Mouse (Mus musculus): ENCODE results near the gene Rdh16f1. TPM values are rescaled to one million over a fixed set of nuclear protein-coding genes. Genes with fewer than 3 reads are reported as not detected.
A peak's percentile ranks its signal among the peaks of the same experiment; 100 is the strongest.

Rdh16f1 gene
- polyA plus RNA-seq (2012; rRNA removed): not detected in 2 replicates

- no peak within 1 kb of the TSS for H3K27ac ChIP-seq (ENCODE audit: control insufficient read depth, insufficient read depth, low read depth, low read length)
- H3K4me3 ChIP-seq (ENCODE audit: control insufficient read depth, low read depth, low read length): no peak within 1 kb of the TSS
- TF ChIP-seq CTCF (IDR thresholded peaks at IDR 0.05; ENCODE audit: control insufficient read depth, insufficient read depth, insufficient replicate concordance, low read depth, low read length): no peak
- no peak for TF ChIP-seq POLR2A (IDR thresholded peaks at IDR 0.05; ENCODE audit: control insufficient read depth, low read depth, low read length)
- H3K4me1 ChIP-seq (ENCODE audit: control insufficient read depth, insufficient read depth, low read length): peaks cover 8% of the 10 kb centered on the region
- no peaks in the 10 kb centered on the region for H3K27me3 ChIP-seq (ENCODE audit: control insufficient read depth, insufficient read depth, low read length)
- no peaks in the 10 kb centered on the region for H3K36me3 ChIP-seq (ENCODE audit: control insufficient read depth, insufficient read depth, low read length)
Observed at GRCm38 (mm10) chr10:127759181-127760110, at the start of gene Rdh16f1, which contains the start of gene Rdh1. Rdh16f1 (plus strand) TSS chr10:127759787. Rdh1 (plus strand) TSS chr10:127759721.

- no peak for TF ChIP-seq CTCF (IDR thresholded peaks at IDR 0.05; ENCODE audit: control insufficient read depth, insufficient read depth, insufficient replicate concordance, low read depth, low read length)
- TF ChIP-seq POLR2A (IDR thresholded peaks at IDR 0.05; ENCODE audit: control insufficient read depth, low read depth, low read length): no peak
- H3K27ac ChIP-seq (ENCODE audit: control insufficient read depth, insufficient read depth, low read depth, low read length): no peak overlapping the region
- peaks cover 8% of the 10 kb centered on the region for H3K4me1 ChIP-seq (ENCODE audit: control insufficient read depth, insufficient read depth, low read length)
- no peak overlapping the region for H3K4me3 ChIP-seq (ENCODE audit: control insufficient read depth, low read depth, low read length)
- H3K36me3 ChIP-seq (ENCODE audit: control insufficient read depth, insufficient read depth, low read length): no peaks in the 10 kb centered on the region; the same call in 1 of the 2 replicates
- no peaks in the 10 kb centered on the region for H3K27me3 ChIP-seq (ENCODE audit: control insufficient read depth, insufficient read depth, low read length)
Observed at GRCm38 (mm10) chr10:127710331-127710730, 49.3 kb upstream of the Rdh16f1 start.

- H3K27ac ChIP-seq (ENCODE audit: control insufficient read depth, insufficient read depth, low read depth, low read length): no peak overlapping the region
Observed at GRCm38 (mm10) chr10:127712736-127713135, 46.9 kb upstream of the Rdh16f1 start.

GRCm38 (mm10) chr10:127721671-127722418 lies 37.7 kb upstream of the Rdh16f1 start:
- Histone ChIP-seq H3K4me3 (ENCODE audit: control insufficient read depth, low read depth, low read length) (no peak overlapping the region), H3K4me1 (ENCODE audit: control insufficient read depth, insufficient read depth, low read length) (no peaks in the 10 kb centered on the region), H3K27me3 (ENCODE audit: control insufficient read depth, insufficient read depth, low read length) (no peaks in the 10 kb centered on the region), H3K27ac (ENCODE audit: control insufficient read depth, insufficient read depth, low read depth, low read length) (peak overlapping the region; percentile 63), H3K36me3 (ENCODE audit: control insufficient read depth, insufficient read depth, low read length) (peaks cover 3% of the 10 kb centered on the region; the same call in 1 of the 2 replicates)
- no peak for TF ChIP-seq CTCF (IDR thresholded peaks at IDR 0.05; ENCODE audit: control insufficient read depth, insufficient read depth, insufficient replicate concordance, low read depth, low read length)
- no peak for TF ChIP-seq POLR2A (IDR thresholded peaks at IDR 0.05; ENCODE audit: control insufficient read depth, low read depth, low read length)

More at GRCm38 (mm10) chr10:127712736-127713135, 46.9 kb upstream of the Rdh16f1 start:
- no peak overlapping the region for H3K4me3 ChIP-seq (ENCODE audit: control insufficient read depth, low read depth, low read length)
- TF ChIP-seq POLR2A (IDR thresholded peaks at IDR 0.05; ENCODE audit: control insufficient read depth, low read depth, low read length): no peak
- TF ChIP-seq CTCF (IDR thresholded peaks at IDR 0.05; ENCODE audit: control insufficient read depth, insufficient read depth, insufficient replicate concordance, low read depth, low read length): no peak
- H3K4me1 ChIP-seq (ENCODE audit: control insufficient read depth, insufficient read depth, low read length): peaks cover 8% of the 10 kb centered on the region
- no peaks in the 10 kb centered on the region for H3K27me3 ChIP-seq (ENCODE audit: control insufficient read depth, insufficient read depth, low read length)
- no peaks in the 10 kb centered on the region; the same call in 1 of the 2 replicates for H3K36me3 ChIP-seq (ENCODE audit: control insufficient read depth, insufficient read depth, low read length)

- TF ChIP-seq POLR2A (IDR thresholded peaks at IDR 0.05; ENCODE audit: control insufficient read depth, low read depth, low read length) (no peak), CTCF (IDR thresholded peaks at IDR 0.05; ENCODE audit: control insufficient read depth, insufficient read depth, insufficient replicate concordance, low read depth, low read length) (no peak)
- Histone ChIP-seq H3K27ac (ENCODE audit: control insufficient read depth, insufficient read depth, low read depth, low read length) (no peak within 1 kb of the TSS), H3K36me3 (ENCODE audit: control insufficient read depth, insufficient read depth, low read length) (no peaks in the 10 kb centered on the region), H3K4me1 (ENCODE audit: control insufficient read depth, insufficient read depth, low read length) (no peaks in the 10 kb centered on the region), H3K27me3 (ENCODE audit: control insufficient read depth, insufficient read depth, low read length) (no peaks in the 10 kb centered on the region), H3K4me3 (ENCODE audit: control insufficient read depth, low read depth, low read length) (no peak within 1 kb of the TSS)
Observed at GRCm38 (mm10) chr10:127724178-127724577, 35.4 kb upstream of the Rdh16f1 start, which contains the start of gene Tac2. Tac2 (plus strand) TSS chr10:127724478.

GRCm38 (mm10) chr10:127725136-127725535 lies 34.5 kb upstream of the Rdh16f1 start:
- H3K27me3 ChIP-seq (ENCODE audit: control insufficient read depth, insufficient read depth, low read length): no peaks in the 10 kb centered on the region
- H3K36me3 ChIP-seq (ENCODE audit: control insufficient read depth, insufficient read depth, low read length): no peaks in the 10 kb centered on the region
- no peak overlapping the region for H3K27ac ChIP-seq (ENCODE audit: control insufficient read depth, insufficient read depth, low read depth, low read length)
- no peaks in the 10 kb centered on the region for H3K4me1 ChIP-seq (ENCODE audit: control insufficient read depth, insufficient read depth, low read length)
- H3K4me3 ChIP-seq (ENCODE audit: control insufficient read depth, low read depth, low read length): no peak overlapping the region
- TF ChIP-seq POLR2A (IDR thresholded peaks at IDR 0.05; ENCODE audit: control insufficient read depth, low read depth, low read length) (no peak), CTCF (IDR thresholded peaks at IDR 0.05; ENCODE audit: control insufficient read depth, insufficient read depth, insufficient replicate concordance, low read depth, low read length) (no peak)

- no peaks in the 10 kb centered on the region for H3K4me1 ChIP-seq (ENCODE audit: control insufficient read depth, insufficient read depth, low read length)
- no peak overlapping the region for H3K4me3 ChIP-seq (ENCODE audit: control insufficient read depth, low read depth, low read length)
- no peak overlapping the region for H3K27ac ChIP-seq (ENCODE audit: control insufficient read depth, insufficient read depth, low read depth, low read length)
- TF ChIP-seq POLR2A (IDR thresholded peaks at IDR 0.05; ENCODE audit: control insufficient read depth, low read depth, low read length): no peak
- H3K27me3 ChIP-seq (ENCODE audit: control insufficient read depth, insufficient read depth, low read length): no peaks in the 10 kb centered on the region
- no peaks in the 10 kb centered on the region for H3K36me3 ChIP-seq (ENCODE audit: control insufficient read depth, insufficient read depth, low read length)
Observed at GRCm38 (mm10) chr10:127728437-127728836, 31.1 kb upstream of the Rdh16f1 start.

All from testis, adult 2 months (tissue).